Mouse (Mus musculus) heart, postnatal 0 days (tissue): ENCODE measurements at regions not wholly inside any gene's neighbourhood (a gene's known extent, or its start where the extent isn't known, plus 50 kb on each side); places are given as distances from the start of the nearest gene placed in this dataset.

Source experiments
- ATAC-seq: fragments of 200-750 bp; cut with Nextera tagmentation; 2 replicates; pipeline ENCODE4 v1.8.0; 2017; ENCODE audit warnings: low read depth, moderate number of reproducible peaks, moderate library complexity; ENCODE audit not compliant: insufficient read depth
- DNase-seq: peaks from one replicate; pipeline ENCODE4 v3.0.0-alpha.2; 2016; ENCODE audit warnings: low spot score
- H3K27ac ChIP-seq: fragments of 300-500 bp; sonication (generic); 2 replicates; pipeline ENCODE4 v1.5.1; 2014; ENCODE audit warnings: low read depth, mild to moderate bottlenecking
- H3K27me3 ChIP-seq: fragments of 300-500 bp; sonication (generic); 2 replicates; pipeline ENCODE4 v1.6.1; 2014; ENCODE audit warnings: low read length, mixed read lengths; ENCODE audit not compliant: control insufficient read depth, insufficient read depth
- H3K36me3 ChIP-seq: fragments of 300-500 bp; sonication (generic); replicated peaks from 2 replicates; pipeline ENCODE4 v1.6.1; 2014; ENCODE audit warnings: low read length, mixed read lengths; ENCODE audit not compliant: control insufficient read depth, insufficient read depth
- H3K4me1 ChIP-seq: fragments of 300-500 bp; sonication (generic); 2 replicates; pipeline ENCODE4 v1.6.1; 2014; ENCODE audit warnings: antibody characterized with exemption; ENCODE audit not compliant: control insufficient read depth, insufficient read depth
- H3K4me2 ChIP-seq: fragments of 300-500 bp; sonication (generic); 2 replicates; pipeline ENCODE4 v1.6.1; 2014; ENCODE audit warnings: low read depth, mild to moderate bottlenecking, low read length, moderate library complexity
- H3K4me3 ChIP-seq: fragments of 300-500 bp; sonication (generic); 2 replicates; pipeline ENCODE4 v1.5.1; 2014; ENCODE audit warnings: low read depth, low read length
- H3K9ac ChIP-seq: fragments of 300-500 bp; sonication (generic); replicated peaks from 2 replicates; pipeline ENCODE4 v1.6.1; 2014; ENCODE audit warnings: low read depth, low read length, mixed read lengths
- H3K9me3 ChIP-seq: fragments of 300-500 bp; sonication (generic); replicated peaks from 2 replicates; pipeline ENCODE4 v1.6.1; 2016; ENCODE audit warnings: low read length; ENCODE audit not compliant: control insufficient read depth
- CTCF ChIP-seq: IDR thresholded peaks from 2 replicates; pipeline ENCODE4 v1.5.1; 2016; ENCODE audit warnings: antibody characterized with exemption, control low read depth, low read depth
- EP300 ChIP-seq: IDR thresholded peaks from 2 replicates; pipeline ENCODE4 v1.6.1; 2016; ENCODE audit warnings: antibody characterized with exemption, low read depth
- WGBS: fragments of 180-500 bp; shearing (Covaris S2); extraction: QIAGEN DNeasy Blood & Tissue Kit; methylation state at CpG from one replicate; pipeline ENCODE4 v1.1.7; 2014; 5-methylcytosine and 5-hydroxymethylcytosine counted together

DNA sequence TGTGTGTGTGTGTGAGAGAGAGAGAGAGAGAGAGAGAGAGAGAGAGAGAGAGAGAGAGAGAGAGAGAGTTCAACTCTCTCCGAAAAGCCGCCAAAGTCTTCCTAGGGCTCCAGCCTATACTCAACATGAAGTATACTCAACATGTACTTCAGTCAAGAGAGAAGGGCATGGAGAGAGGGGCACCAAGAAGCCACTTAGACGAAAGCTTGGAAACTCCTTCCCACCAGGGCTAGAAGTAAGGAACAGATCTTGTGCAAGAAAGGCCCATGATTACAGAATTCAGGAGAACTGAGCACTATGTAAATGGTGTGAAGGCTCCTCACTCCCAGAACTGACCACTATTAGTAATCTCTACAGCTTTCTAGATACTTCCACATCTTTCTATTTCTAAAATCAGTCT, 467.4 kb upstream of the Hs6st1 start:
- Histone ChIP-seq H3K27ac (no peak overlapping the region), H3K4me1 (no peaks in the 10 kb centered on the region), H3K36me3 (no peaks in the 10 kb centered on the region), H3K9me3 (no peaks in the 10 kb centered on the region), H3K4me2 (no peak overlapping the region), H3K9ac (no peak overlapping the region), H3K4me3 (no peak overlapping the region), H3K27me3 (no peaks in the 10 kb centered on the region)
- no peak for DNase-seq
- TF ChIP-seq CTCF (no peak), EP300 (no peak)
- whole genome bisulfite sequencing: 92% methylated on average over 3 of the region's 3 CpGs
- ATAC-seq: no peak

GRCm38 (mm10) chr1:35615131-35615530, 453.1 kb upstream of the Hs6st1 start:
- ATAC-seq (no peak), DNase-seq (no peak)
- Histone ChIP-seq H3K4me3 (no peak overlapping the region), H3K36me3 (no peaks in the 10 kb centered on the region), H3K27ac (no peak overlapping the region; the same call in 1 of the 2 replicates), H3K9ac (no peak overlapping the region), H3K27me3 (no peaks in the 10 kb centered on the region), H3K9me3 (no peaks in the 10 kb centered on the region), H3K4me1 (no peaks in the 10 kb centered on the region), H3K4me2 (no peak overlapping the region)
- 69% methylated on average over 3 of the region's 3 CpGs for WGBS
- TF ChIP-seq EP300 (no peak), CTCF (no peak)

- TF ChIP-seq EP300 (no peak), CTCF (no peak)
- ATAC-seq (no peak), DNase-seq (no peak)
- no peaks in the 10 kb centered on the region for H3K9me3 ChIP-seq
- WGBS: 47% methylated on average over 4 of the region's 4 CpGs
- H3K27me3 ChIP-seq: no peaks in the 10 kb centered on the region
- H3K4me1 ChIP-seq: no peaks in the 10 kb centered on the region
- no peak overlapping the region for H3K27ac ChIP-seq
- no peaks in the 10 kb centered on the region for H3K36me3 ChIP-seq
- H3K4me2 ChIP-seq: no peak overlapping the region
- no peak overlapping the region for H3K9ac ChIP-seq
- no peak overlapping the region for H3K4me3 ChIP-seq
Observed at GRCm38 (mm10) chr1:35619476-35619875, 448.7 kb upstream of the Hs6st1 start.

- no peak for ATAC-seq
- WGBS: 26% methylated on average over 7 of the region's 7 CpGs
- H3K9me3 ChIP-seq: no peaks in the 10 kb centered on the region
- no peak overlapping the region for H3K4me2 ChIP-seq
- TF ChIP-seq CTCF (no peak), EP300 (no peak)
- no peaks in the 10 kb centered on the region for H3K36me3 ChIP-seq
- 0 out of 2 replicates have a peak, but pooled peaks cover 4% of the 10 kb centered on the region for H3K4me1 ChIP-seq
- H3K27ac ChIP-seq: no peak overlapping the region
- DNase-seq: no peak
- H3K9ac ChIP-seq: no peak overlapping the region
- H3K27me3 ChIP-seq: no peaks in the 10 kb centered on the region
- no peak overlapping the region for H3K4me3 ChIP-seq
Observed at GRCm38 (mm10) chr1:35642595-35642994, 425.6 kb upstream of the Hs6st1 start.

- Histone ChIP-seq H3K4me3 (no peak overlapping the region), H3K9ac (no peak overlapping the region), H3K4me1 (no peaks in the 10 kb centered on the region), H3K36me3 (no peaks in the 10 kb centered on the region), H3K27me3 (no peaks in the 10 kb centered on the region), H3K9me3 (0 out of 2 replicates have a peak, but pooled peaks cover 3% of the 10 kb centered on the region), H3K4me2 (no peak overlapping the region), H3K27ac (no peak overlapping the region; the same call in 1 of the 2 replicates)
- DNase-seq: no peak
- TF ChIP-seq EP300 (no peak), CTCF (no peak)
- ATAC-seq: no peak
- WGBS: 65% methylated on average over 13 of the region's 13 CpGs
Observed at GRCm38 (mm10) chr1:35653119-35653956, 414.9 kb upstream of the Hs6st1 start.

DNA sequence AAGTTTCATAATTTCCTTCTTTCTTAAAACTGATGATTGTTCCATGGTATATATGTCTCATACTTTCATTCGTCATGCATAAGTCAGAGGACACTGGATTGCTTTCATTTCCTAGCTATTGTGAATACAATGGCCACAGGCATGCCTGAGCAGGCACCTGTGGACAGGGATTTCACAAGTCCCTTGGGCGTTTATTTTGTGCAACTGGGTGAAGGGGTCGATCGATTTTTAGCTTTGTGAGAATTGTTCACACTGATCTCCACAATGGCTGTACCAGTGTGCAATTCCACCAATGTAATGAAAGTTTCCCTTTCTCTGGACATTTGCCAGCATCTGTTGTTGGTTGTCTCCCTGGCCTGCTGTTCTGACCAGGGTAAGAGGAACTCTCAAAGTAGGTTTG, 405.2 kb upstream of the Hs6st1 start:
- Histone ChIP-seq H3K27ac (no peak overlapping the region), H3K9me3 (no peaks in the 10 kb centered on the region), H3K36me3 (no peaks in the 10 kb centered on the region), H3K4me1 (no peaks in the 10 kb centered on the region), H3K27me3 (no peaks in the 10 kb centered on the region), H3K4me3 (no peak overlapping the region), H3K4me2 (no peak overlapping the region), H3K9ac (no peak overlapping the region)
- DNase-seq (no peak), ATAC-seq (no peak)
- 83% methylated on average over 4 of the region's 4 CpGs for WGBS
- TF ChIP-seq CTCF (no peak), EP300 (no peak)
